Mouse (Mus musculus): Measurements from ENCODE around the gene Cacna1f.

Gene Cacna1f

GRCm38 (mm10) chrX:7674284-7675000, 67.6 kb downstream of the Cacna1f start:
- peak; percentile 22 for DNase-seq (ENCODE audit: extremely low spot score)

GRCm38 (mm10) chrX:7675001-7675380, 68.1 kb downstream of the Cacna1f start:
- DNase-seq (ENCODE audit: extremely low spot score): no peak

GRCm38 (mm10) chrX:7678986-7679385, 72.1 kb downstream of the Cacna1f start:
- no peak for DNase-seq (ENCODE audit: extremely low spot score)

- DNase-seq (ENCODE audit: extremely low spot score): peak; percentile 87
Observed at GRCm38 (mm10) chrX:7679405-7680056, 72.6 kb downstream of the Cacna1f start.

- no peak for DNase-seq (ENCODE audit: extremely low spot score)
Observed at GRCm38 (mm10) chrX:7680057-7680412, 73.2 kb downstream of the Cacna1f start.

GRCm38 (mm10) chrX:7680864-7681263, 74.0 kb downstream of the Cacna1f start, which contains the start of gene Magix:
Gene Magix, minus strand, starts transcription at chrX:7681251.
- no peak for DNase-seq (ENCODE audit: extremely low spot score)

Measured in embryo, embryonic 9.5 days (tissue).